Mouse (Mus musculus): ENCODE measurements around the gene Ms4a18. TPM values are rescaled to one million over a fixed set of nuclear protein-coding genes. Genes with fewer than 3 reads are reported as not detected.

Gene Ms4a18
- total RNA-seq, 2 experiments from 2014 or later, result not detected

Other genes starting within 250 kb of the Ms4a18 start
- under 1 TPM in 1 of 2 experiments, not detected in 1; 0.57 TPM for gene Cd6, start 188.0 kb downstream of the Ms4a18 start, total RNA-seq (2021)
- gene Slc15a3, start 178.3 kb downstream of the Ms4a18 start, total RNA-seq (2021), result 1 to 10 TPM in 1 of 2 experiments, under 1 TPM in 1; 0.89 to 1.4 TPM
- gene Tmem132a, start 148.1 kb downstream of the Ms4a18 start, total RNA-seq (2021), result 100 to 1,000 TPM; 148 to 178 TPM
- 10 to 100 TPM; 46.9 to 51.0 TPM for gene Tmem109, start 136.0 kb downstream of the Ms4a18 start, total RNA-seq (2021)
- gene Prpf19, start 122.8 kb downstream of the Ms4a18 start, total RNA-seq (2021), result 100 to 1,000 TPM; 197 to 217 TPM
- not detected for gene Zp1, start 97.4 kb downstream of the Ms4a18 start, total RNA-seq (2021)
- gene Ptgdr2, start 80.9 kb downstream of the Ms4a18 start, total RNA-seq (2021), result under 1 TPM; 0.12 to 0.23 TPM
- 1 to 10 TPM; 8.2 to 8.5 TPM for gene Ccdc86, start 68.8 kb downstream of the Ms4a18 start, total RNA-seq (2021)
- not detected for gene Ms4a10, start 43.4 kb downstream of the Ms4a18 start, total RNA-seq (2021)
- not detected for gene Ms4a15, start 24.8 kb downstream of the Ms4a18 start, total RNA-seq (2021)
- gene Ms4a8a, start 63.1 kb upstream of the Ms4a18 start, total RNA-seq (2021), result under 1 TPM in 1 of 2 experiments, not detected in 1; 0.30 TPM
- not detected for gene 1700017D01Rik, start 112.8 kb upstream of the Ms4a18 start, total RNA-seq (2021)
- not detected for gene 1700025F22Rik, start 147.3 kb upstream of the Ms4a18 start, total RNA-seq (2021)
- gene Ms4a13, start 178.7 kb upstream of the Ms4a18 start, total RNA-seq (2021), result not detected
- not detected for gene Ms4a12, start 214.4 kb upstream of the Ms4a18 start, total RNA-seq (2021)
- gene Ms4a1, start 248.2 kb upstream of the Ms4a18 start, total RNA-seq (2021), result not detected